Mouse (Mus musculus) thymus, adult 18-20 months (tissue): ENCODE measurements around the gene Prkca.

Source experiments
- DNase-seq, 2 experiments: peaks; one replicate each; pipeline ENCODE4 v3.0.0; 2022; ENCODE audit warnings: mixed read lengths in 2 of 2

Prkca gene

DNA sequence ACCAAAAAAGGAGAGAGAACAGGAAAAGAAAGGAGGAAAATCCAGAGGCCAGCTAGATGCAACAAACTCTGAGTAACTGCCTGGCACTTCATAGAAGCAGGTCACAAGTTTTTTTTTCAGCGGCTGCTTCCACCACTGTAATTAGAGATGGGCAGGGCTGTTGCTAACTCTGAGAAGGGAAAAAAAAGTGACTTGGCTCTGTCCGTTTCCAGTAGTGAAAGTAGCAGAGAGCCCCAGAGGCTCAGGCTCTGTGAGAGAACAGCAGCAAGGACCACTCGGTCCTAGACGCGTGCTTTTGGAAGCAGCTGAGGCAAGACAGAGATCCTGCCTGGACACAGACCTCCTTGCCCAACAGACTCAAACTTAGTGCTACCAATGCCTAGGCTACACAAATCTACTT, 7.3 kb downstream of the Prkca start:
- no peak for DNase-seq

DNA sequence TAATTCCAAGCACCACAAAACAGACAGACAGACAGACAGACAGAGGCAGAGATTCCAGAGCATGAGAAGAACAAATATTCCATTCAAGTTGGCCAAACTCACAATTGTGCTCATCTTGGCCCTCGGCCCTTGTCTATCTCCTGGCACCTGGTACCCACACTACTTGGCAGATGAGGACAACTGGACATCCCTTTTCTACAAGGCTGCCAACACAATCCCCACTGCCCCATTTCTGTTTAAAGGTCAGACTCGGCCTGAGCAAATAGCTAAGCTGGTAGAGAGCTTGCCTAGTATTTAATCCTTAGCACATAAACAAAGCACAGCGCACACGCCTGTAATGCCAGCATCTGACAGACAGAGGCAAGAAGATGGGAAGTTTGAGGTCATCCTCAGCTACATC, 8.2 kb downstream of the Prkca start:
- no peak for DNase-seq

DNA sequence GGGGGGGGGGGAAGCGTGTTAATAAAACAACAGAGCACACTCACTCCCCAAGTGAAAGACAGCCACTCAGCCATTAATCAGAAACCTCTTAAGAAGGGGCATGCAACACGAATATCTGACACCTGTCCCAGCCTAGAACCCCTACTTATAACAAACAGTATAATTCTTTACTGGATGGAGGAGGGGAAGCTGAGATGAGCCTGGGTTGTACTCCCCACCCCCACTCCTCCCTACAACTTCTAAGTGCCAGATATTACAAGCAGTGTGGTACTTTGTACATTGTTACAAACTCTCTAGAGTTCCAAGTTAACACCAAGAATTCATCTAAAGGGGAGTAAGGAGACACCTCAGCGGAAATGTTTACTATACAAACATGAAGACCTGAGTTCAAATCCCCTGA, 9.1 kb downstream of the Prkca start:
- DNase-seq: no peak

DNA sequence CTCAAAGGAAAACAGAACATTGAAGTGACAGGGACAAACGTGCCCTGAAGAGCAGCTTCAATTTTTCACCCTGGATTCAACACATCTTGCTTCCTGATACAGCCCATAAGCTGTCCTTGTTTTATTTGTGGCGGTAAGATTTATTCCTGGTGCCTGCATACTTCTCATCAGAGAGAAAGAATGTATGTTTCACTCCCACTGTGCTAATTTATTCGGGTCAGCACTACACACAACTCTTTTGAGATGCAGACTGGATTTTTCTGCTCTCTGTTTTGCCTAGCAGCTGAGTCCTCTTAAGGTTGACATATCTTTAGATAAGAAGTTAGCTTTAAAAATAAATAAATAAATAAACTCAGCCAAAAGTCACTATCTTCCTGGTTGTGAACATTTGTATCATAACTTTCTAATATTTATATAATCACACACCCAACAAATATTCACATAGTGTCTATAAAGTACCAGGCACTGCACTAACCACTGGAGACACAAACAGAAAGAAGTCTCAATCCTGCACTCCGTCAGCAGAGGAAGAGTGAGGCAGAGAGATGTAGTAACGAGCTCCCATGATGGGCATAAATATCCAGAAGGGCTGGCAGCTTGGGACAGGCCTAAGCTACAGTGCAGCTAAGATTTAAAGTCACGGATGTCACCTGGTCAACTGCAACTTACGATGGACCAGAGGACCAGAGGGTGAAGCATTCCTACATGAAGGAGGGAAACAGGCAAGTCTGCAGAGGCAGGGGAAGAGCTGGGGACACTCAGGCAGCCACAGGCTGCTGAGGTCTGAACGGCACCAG, 9.9 kb downstream of the Prkca start:
- DNase-seq: no peak

DNA sequence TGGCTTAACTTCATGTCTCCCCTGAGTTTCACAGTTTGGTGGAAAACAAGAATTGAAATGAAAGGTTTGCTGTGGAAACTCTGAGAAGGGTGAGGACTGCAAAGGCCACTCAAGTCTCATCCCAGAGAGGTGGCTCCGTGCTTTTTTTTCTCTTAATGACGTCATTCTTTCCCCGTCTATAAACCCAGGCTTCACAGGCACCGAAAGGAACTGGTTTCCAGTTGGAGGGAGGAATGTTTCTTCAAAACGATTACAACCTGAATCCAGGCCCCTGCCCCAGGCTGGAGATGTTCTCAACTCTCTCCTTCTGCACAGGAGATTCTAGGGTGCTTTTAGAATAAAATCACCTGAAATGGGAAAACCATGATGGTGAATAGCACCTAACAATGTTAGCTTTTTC, 10.7 kb downstream of the Prkca start:
- no peak for DNase-seq

DNA sequence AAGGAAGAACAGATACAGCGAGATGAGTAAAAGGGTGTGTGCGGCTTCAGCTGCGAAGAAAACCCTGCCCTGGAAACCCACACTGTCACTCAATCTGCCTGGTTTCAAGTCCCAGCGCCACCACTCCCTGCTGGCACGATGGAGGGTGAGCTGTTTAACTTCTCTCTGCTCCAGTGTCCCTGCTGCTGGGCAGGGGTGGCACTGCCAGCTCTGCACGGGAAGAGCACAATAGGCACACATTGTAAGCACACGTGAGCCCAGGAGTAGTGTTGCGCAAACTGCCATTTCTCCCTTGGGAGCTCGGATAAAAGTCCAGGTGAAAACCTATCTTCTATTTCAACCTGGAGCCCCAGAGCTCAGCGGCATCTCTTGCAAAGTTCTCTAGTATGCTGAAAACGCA, 12.9 kb downstream of the Prkca start:
- DNase-seq: no peak

DNA sequence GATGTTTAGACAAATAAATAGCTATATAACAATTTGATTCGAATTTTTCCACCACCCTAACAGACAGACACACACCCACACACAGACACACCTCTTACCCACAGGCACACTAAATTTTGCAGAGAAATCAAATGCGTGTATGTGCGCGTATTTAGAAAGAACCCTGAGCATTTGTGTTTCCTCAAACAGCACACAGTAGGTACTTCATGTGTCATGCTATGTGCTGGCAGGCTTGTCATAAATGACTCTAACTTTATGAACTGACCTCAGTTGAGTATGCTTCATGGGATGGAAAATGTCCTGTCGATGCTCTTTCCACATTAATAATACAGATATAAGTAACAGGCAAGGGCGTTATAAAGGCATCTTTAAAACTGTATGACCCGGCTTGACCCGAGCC, 17.8 kb downstream of the Prkca start:
- DNase-seq: no peak

DNA sequence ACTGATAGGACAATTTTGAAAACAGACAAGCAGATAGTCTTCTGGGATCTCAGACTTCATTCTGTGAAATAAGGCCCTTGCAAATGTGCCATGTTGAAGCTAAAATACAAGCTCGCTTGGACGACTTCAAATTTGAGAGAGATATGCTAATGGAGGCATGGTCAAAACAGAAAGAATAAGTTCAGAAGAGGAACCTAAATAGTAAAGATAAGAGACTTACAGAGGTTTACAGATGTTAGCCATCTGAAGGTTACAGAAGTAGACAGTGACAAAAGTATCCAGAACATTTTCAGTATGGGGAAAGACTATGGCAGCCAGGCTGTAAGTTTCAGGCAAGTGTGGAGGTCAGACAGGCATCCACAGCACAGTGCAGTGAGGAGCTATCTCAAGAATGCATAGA, 21.6 kb downstream of the Prkca start:
- DNase-seq: no peak

DNA sequence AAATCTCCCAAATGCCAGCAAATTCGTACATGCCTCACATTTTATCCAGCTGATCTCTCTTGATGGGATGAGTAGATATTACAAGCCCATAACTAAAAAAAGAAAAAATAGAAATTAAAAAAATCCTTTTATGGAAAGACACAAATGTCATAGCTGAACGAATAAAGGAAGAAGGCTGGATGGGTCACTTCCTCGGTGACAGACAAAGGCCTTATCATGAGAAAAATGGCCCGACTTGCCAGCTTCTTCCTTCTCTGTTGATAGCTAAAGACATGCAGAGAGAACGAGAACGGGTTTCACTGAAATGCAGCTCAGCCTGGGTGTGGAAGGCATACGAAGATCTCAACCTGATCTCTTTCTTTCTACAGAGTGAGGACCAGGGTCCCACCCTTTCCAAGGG, 23.2 kb downstream of the Prkca start:
- DNase-seq: no peak

DNA sequence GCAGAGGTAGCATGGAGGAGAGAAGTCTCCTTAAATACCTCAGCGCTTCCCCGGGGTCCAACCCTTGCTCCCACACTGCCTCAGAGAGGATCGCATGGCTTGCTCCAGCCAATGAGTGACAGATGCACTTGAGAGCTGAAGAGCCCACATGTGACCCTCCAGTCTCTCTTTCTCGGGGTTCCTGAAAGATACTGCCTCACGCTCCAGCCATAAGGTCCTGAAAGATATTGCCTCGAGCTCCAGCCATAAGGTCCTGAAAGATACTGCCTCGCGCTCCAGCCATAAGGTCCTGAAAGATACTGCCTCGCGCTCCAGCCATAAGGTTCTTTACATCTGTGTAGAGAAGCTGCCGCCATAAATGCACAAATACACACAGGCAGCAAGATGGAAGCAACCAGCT, 24.6 kb downstream of the Prkca start:
- no peak for DNase-seq

DNA sequence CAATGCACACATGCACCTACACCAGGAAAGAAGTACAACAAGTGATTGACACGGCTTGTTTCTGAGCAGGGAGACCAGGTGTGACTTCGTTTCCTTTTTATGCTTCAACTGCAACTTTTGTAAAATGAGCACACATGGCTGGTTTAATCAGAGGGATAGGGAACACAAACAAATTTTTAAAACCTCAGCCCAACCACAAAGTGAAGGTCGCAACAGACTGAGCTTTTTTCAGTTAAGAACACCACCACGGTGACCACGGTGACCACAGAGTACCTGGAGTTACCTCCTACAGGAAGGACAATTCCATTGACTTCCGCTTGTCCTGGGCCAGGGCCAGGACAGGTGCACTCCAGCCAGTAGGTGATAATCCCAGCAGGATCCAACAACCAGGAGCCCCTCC, 25.9 kb downstream of the Prkca start:
- peak in 1 of 2 experiments; percentile 18 for DNase-seq

DNA sequence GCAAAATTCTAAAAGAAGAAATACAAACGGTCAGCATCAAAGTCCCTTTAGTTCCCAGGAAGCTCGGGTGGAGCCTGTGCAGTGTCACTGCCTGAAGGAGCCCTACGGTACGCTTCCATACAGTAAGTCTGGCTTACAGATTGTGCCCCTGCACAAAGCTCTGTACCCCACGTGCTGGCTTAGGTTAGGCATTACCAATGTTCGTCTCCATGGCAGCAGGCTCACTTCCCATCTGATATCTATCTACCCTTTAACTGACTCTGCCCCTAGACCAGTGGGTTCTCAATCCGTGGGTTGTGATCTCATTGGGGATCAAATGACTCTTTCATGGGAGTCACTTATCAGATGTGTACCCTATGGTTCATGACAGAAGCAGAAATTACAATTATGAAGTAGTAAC, 28.0 kb downstream of the Prkca start:
- DNase-seq: no peak

DNA sequence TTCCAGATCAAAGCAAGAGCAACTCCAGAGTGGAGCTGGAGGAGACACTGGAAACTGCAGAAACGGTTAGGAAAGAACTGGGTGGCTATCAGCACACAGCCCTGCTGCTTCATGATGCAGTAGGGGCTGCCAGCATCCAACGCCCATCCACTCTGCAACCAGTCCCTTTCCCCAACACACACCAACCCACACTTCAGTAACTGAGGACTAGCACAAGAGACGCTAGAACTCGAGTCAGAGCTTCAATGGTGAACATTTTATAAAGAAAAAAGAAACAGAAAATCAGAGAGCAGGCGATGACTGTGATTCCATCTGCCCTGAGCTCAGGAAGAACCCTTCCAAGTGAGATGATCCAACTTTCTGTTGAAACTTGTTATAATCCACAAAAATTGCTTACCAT, 31.2 kb downstream of the Prkca start:
- DNase-seq: no peak

DNA sequence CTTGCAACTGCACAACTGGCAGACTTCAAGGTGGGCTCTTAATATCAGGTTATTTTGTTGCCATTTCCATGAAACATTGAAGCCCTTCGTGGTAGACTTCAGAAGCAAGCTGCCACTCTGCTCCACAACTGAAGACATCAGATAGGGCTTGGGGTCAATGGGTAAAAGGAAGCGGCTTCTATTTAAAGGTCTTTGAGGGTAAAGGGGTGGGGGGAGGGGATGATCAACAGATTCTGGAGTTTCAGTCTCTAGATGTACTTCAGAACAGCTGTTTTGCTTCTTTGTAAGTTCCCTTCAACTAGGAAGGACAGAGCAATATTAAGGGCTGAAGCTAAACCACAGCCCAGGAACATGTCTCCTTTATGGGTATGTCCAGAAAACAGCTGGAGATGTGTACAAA, 31.8 kb downstream of the Prkca start:
- DNase-seq: no peak

DNA sequence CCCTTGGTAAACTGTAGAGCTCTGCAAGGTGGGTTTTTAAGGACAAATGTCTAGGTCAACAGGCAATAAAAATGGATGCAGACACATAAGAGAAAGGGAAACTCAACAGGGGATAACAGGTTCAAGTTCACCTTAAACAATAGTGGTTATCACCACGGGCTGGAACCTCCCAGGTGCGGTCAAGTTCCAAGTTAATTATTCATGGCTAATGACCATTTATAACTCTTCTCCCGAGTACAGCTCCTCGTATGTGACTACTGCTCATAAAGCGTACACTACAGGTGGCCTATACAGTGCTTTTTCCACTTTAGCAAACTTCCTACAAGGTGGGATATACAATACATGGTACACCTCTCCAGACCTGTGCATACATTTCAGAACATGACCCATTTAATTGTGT, 33.9 kb downstream of the Prkca start:
- DNase-seq: no peak

DNA sequence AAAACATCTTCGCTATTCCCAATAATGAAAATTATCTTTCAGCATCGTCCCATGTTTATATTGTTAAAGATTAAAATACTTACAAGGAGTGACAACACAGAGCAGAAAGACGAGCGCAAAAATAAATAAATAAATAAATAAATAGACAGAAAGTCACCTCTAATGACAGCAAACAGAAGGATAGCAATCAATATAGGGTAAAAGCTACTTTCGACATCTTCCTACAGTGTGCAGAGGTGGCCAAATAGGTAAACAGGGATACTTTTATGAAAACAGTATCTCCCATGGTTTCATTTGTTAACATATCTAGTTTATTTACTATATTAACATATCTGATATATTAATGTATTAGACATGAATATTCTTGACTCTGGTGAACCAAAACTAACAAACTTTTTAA, 35.5 kb downstream of the Prkca start:
- no peak for DNase-seq

DNA sequence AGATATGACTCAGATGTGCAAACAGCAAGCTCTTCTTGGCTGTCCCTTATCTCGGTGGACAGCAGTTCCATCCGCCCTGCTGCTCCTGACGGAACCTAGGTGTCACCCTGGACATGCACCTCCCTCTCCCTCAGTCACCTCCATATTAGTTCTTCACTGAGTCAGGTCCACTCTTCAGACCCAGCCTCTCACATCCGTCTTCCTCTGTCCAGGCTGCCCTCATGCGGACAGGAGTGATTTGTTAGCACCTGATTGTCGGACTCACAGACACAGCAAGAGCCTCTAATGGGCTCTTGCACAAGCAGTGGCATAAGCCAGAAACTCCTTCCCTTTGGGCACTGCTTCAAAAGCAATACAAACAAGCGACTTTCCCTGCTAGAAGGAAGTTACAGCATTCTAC, 36.5 kb downstream of the Prkca start:
- no peak for DNase-seq

DNA sequence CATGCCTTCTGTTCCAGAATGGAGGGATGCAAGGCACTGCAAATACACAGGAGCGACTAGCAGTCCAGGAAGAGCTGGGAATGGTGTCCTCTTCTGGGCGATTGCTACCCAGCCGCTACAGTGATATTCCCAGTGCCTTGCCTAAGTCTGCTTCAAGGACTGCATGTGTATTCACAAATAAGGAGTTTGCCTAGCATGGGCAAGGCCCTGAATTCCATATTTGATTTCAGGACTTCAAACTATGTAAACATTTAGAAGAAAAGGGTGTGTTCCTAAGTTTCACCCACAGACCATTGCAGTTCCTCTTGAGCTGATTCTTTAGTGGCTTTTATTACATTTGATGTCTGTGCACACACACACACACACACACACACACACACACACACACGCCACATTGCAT, 39.9 kb downstream of the Prkca start:
- DNase-seq: no peak

DNA sequence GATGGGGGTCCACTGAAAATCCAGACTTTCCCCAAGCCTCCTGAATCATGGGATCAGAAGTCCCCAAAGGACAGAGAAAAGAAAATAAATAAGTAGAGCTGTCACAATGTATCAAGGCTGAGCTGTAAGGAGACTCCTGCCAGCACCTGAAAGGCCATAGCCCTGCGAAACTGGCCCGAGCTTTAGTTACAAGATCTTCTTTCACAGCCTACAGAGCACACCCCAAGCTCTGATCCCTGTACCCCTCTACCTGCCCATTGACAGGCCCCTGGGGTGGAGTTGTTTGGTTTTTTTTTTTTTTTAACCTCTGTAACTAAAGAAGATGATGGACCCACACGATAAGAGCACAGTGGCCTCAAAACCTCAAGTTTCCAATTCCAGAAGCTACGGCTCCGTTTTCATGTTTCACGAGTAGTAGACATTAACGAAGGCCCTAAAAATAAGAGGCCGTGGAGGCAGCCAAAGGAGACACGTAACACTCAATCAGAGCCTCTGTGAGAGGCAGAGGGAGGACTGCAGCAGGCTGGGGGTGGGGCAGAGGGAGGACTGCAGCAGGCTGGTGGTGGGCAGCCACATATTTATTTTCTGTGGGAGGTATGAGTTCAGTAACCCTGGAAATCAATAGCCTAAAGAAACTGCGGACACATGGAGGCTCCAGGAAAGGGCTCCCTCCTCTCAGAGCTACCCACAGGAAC, 41.8 kb downstream of the Prkca start:
- DNase-seq: no peak

DNA sequence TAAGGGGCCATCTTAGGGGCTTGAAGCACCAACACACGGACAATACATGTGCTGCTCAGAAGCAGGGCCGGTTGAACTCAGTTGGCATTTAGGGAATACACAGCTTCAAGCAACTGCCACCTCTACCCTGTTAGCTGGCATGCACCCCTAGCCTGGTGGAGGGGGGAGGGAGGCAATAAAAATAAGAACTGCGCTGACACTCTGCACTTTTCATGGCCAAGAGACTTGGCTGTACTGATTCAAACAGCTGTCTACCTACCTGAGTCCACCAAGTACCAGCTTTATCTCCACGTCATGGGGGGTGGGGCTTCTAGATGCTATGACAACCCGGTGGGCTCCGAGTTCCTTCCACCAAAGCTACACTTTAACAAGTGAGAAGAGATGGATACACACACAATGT, 42.7 kb downstream of the Prkca start:
- DNase-seq: no peak

DNA sequence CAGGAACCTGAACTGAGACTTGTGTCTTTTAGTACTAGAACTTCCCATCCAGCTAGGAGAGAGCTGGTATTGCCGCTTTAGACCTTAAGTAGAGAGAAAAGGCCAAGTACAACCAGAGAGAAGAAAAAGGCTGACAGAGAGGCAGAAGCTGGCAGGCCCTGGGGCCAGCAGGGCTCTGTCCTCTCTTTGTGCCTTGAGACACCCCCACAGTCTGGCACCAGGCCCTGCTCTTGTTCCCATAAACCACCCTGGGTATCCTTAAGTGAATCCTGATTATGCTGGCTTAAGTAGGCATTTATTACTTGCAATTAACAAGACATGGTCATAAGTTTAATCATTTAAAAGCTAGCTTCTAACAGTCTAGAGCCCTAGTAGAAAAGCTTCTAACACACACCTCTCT, 43.3 kb downstream of the Prkca start:
- DNase-seq: no peak

DNA sequence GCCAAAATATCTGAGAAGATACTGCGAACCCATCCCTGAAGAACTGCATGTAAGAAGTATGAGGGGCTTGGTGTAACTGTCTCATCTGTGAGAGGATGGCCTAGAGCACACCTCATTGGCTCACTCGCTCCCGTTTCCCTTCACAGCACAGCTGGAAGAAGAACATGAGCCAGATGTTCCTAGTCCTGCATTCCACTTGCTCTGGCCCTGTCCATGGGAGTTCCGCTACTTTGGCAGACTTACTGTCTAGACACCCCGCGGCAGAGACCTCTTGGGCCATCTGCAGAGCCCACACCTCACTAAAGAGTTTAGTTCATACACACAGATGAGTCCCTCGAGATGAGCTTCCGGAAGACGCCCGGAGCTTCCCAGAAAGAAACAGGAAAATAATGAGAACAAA, 43.8 kb downstream of the Prkca start:
- no peak for DNase-seq

DNA sequence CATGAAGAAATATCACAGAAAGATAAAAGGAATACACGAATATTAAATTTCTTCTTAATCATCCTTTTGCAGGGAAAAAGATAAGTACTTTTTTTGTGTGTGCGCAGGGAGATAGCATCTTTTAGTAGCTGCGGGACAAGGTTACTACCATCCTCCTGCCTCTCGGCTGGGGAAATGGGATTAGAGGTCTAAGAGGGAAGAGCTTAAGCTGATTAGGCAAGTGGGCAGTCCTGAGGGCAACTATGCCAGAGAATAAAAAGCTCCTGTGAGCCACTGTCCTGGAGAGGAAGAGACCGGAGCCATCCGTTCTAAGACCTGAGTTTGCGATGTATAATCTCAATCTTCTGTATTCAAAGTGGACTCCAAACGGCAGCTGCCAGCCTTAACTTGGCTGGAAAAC, 45.8 kb downstream of the Prkca start:
- DNase-seq: no peak

DNA sequence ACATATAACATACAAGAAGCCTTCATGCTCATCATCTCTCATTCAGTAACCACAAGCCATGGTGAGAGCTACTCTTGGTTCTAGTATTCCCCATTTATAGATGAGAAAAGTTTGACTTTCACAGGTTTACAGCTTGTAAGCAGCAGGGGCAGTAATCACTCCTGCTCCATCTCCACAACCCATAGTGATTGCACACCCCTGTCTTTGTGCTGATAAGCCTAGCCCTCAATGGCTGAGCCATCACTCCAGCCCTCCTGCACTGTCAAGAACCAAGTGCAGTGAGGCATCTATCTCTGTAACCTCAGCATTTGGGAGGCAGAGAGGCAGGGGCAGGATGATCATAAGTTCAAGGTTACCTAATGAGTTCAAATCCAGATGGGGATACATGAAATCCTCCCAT, 48.4 kb downstream of the Prkca start:
- DNase-seq: no peak

DNA sequence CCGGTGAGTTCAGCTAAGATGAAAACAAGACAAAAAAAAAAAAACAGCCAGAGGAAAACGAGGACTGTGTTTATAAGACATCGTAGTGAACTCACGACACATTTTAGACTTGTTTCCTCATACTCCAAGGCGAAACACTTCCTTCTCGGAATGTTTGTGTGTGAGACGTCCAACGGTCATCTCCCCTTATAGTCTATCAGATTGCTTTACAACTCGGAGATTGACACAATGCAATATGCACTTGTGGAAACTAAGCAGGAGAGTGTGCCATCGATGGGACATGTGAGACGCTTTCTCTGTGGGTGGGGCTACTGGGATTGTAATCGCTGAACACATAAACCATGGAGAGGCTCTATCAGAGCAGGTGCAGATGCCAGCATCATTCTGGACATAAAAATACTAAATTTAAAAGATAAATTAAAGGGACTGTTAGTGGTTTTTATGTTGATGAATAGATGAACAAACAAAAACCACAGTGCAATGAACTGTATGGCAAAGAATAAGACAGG, 49.4 kb downstream of the Prkca start:
- no peak for DNase-seq
